Mouse (Mus musculus): ENCODE data around the gene Pkd1.

GRCm38 (mm10) chr17:24635024-24635423 is 85.4 kb downstream of the Pkd1 start:
- TF ChIP-seq CTCF (IDR thresholded peaks at IDR 0.05; ENCODE audit: borderline replicate concordance, extremely low read depth, insufficient read depth, insufficient read length) = no peak
- no peak for TF ChIP-seq POLR2A (IDR thresholded peaks at IDR 0.05; ENCODE audit: borderline replicate concordance, extremely low read depth, insufficient read depth, insufficient read length, poor library complexity, severe bottlenecking)

All from brain, embryonic 14.5 days (tissue).